Mouse (Mus musculus) spleen, postnatal 10 days (tissue): Measurements from ENCODE around the gene Speer4d.
"Not testable (repeated sequence)": the region's sequence is repeated elsewhere in the genome, so short reads cannot be mapped to it uniquely, and the experiment has no call there.

Experiments
- DNase-seq, 2 experiments: peaks; one replicate each; pipeline ENCODE4 v3.0.0; 2021 to 2022; ENCODE audit warnings: low spot score in 2 of 2

Gene Speer4d

DNA sequence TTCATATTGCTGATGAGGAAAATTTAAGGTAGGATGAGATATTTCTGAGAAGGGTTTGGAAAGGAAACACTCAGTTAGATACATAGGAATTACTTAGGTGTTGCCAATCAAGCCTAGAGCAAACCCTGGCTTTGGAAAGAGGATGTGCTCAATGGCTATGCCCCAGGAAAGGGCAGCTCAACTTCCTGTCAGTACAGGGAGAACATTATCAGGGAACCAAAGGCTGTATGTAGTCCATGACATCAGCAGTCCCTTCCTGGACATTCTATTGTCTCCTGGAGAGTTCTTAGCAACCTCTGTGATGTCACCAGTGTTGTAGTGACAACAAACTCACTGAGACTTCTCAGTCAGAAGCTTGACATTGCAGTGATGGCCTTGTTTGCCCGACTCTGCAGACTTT, at the start of gene Speer4d:
Gene Speer4d (plus strand): TSS at position 301 of the 400 bp plus-strand sequence.
- DNase-seq = not testable (repeated sequence)

- not testable (repeated sequence) for DNase-seq
These were observed 45.1 kb upstream of the Speer4d start for GRCm38 (mm10) chr5:15573735-15574134.

GRCm38 (mm10) chr5:15577033-15577432, 41.8 kb upstream of the Speer4d start, which contains the start of gene Gm21083:
TSS of gene Gm21083 (plus strand) at chr5:15577333.
- DNase-seq = not testable (repeated sequence)

DNA sequence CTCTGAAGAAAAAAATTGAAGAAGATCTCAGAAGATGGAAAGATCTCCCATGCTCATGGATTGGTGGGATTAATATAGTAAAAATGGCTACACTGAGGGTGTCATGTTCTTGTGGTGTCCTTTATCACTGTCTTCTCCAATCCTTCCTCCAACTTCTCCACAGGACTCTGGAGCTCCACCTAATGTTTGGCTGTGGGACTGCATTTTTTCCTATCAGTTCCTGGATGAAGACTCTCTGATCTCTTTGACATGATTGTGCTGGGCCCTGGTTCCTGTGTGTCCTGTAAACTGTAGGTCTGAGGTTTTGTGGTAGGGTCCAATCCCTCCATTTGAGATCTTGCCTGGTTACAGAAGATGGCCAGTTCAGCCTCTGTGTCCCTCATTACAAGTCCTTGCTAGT, 32.5 kb upstream of the Speer4d start:
- DNase-seq = not testable (repeated sequence)

GRCm38 (mm10) chr5:15588291-15588690, 30.6 kb upstream of the Speer4d start:
- DNase-seq = not testable (repeated sequence)

- DNase-seq = not testable (repeated sequence)
These were observed 28.2 kb upstream of the Speer4d start for GRCm38 (mm10) chr5:15590635-15591034.

GRCm38 (mm10) chr5:15591577-15591976, 27.3 kb upstream of the Speer4d start:
- not testable (repeated sequence) for DNase-seq

GRCm38 (mm10) chr5:15598831-15599230, 20.0 kb upstream of the Speer4d start:
- DNase-seq = not testable (repeated sequence)

DNA sequence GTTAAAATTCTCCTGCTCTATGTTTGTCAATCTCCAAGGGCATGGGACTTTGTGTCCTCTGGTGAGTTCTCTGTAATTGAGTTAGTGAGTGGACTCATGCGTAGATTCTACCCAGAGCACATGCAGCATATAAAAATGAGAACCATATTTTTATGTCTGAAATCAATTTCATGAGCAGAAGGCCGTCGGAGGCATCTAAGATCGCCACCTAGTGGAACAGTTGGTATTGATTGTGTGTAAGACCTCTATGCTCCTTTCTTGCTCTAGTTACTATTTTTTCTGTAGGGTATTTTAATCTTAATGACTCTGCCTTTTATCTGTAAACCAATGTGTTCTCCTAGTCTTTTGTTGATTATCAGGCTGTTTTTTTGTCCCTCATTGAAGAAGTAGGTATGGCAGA, 18.5 kb upstream of the Speer4d start:
- not testable (repeated sequence) for DNase-seq

- not testable (repeated sequence) for DNase-seq
These were observed 17.4 kb upstream of the Speer4d start for GRCm38 (mm10) chr5:15601481-15601880.

DNA sequence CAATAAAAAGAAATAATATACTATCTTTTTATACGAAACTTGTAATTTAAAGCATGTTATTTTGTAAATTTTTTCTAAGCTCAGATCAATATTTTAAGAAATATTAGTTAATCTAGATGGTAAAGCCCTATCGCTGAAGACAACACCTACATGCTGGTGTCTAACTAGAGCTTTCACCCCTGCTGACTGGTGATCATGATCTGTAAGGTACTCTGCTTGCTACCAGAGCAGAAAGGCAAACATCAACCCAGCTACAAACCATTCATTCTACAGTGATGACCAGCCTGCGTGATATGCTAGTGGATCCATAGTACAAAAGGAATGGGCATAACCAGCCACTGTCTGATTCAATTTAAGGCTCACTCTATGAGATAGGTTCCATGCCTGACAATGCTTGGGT, 16.9 kb upstream of the Speer4d start:
- DNase-seq = not testable (repeated sequence)

DNA sequence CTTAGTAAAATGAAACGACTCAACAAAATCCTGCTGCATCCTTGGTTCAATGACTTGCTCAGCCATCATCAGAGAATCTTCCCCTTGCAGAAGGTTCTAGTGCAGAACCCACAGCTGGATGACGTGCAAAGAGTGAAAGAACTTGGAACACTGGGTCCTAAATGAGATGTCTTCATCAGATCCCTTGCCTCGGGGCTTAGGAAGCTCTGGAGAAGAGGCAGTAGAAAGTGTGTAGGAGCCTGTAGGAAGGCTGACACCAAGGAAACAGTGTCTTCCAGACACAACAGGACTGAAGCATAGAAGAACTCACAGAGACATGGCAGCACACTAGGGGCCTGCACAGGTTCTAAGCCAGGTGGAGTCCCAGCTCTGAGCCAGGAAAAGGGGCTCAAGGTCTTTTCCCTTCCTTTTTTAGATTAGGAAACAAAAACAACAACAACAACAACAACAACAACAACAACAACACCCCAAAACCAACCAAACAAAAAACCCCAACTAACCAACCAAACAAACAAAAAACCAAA, 16.4 kb upstream of the Speer4d start:
- DNase-seq = not testable (repeated sequence)

DNA sequence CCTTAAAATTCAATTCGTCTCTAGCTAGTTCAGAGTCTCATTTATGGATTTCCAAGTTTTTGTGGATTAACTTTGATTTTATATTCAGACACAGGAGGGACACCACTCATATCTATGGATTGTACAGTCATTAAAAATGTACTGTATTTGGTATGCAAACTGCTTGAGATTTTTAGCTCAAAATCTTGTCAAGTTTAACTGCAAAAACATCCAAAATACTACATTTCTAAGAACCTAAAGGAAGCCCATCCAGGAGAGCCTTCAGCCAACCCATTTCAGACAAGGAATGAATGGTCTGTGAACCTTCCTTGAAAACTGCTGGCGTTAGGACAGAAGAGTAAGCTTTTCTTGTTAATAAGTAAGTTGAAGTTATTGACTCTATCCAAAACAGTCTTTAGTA, 15.9 kb upstream of the Speer4d start:
- DNase-seq = not testable (repeated sequence)

GRCm38 (mm10) chr5:15603585-15603984, 15.3 kb upstream of the Speer4d start:
- DNase-seq = not testable (repeated sequence)

- peak; percentile 8 to 17 for DNase-seq
These were observed 12.2 kb upstream of the Speer4d start for GRCm38 (mm10) chr5:15606677-15607076.

DNA sequence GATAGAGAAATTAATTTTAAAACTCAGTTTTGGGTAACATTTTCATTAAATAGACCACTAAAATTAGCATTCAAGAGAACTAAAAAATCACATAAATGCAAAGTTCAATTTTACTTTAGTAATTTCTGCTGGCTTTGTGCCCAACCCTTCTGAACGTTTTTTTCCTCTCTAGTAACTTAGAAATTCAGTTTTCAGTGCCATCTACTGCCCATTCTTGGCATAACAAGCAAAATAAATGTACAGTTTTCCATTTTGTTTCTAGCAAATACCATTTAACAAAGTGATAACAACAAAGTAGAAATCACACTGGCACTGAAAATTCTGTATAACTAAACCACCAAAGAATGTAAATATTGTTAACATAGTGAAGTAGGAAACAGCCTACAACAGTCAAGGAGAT, 8.2 kb upstream of the Speer4d start:
- DNase-seq = not testable (repeated sequence)

DNA sequence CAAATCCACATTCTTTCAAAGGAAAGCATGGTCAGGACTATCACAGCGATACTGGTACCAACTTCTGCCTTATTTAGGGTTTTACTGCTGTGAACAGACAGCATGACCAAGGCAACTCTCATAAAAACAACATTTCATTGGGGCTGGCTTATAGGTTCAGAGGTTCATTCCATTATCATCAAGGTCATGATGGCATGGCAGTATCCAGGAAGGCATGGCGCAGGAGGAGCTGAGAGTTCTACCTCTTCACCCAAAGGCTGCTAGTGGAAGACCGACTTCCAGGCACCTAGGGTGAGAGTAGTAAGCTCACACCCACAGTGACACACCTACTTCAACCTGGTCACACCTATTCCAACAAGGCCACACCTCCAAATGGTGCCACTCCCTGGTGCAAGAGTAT, 2.7 kb upstream of the Speer4d start:
- not testable (repeated sequence) for DNase-seq

DNA sequence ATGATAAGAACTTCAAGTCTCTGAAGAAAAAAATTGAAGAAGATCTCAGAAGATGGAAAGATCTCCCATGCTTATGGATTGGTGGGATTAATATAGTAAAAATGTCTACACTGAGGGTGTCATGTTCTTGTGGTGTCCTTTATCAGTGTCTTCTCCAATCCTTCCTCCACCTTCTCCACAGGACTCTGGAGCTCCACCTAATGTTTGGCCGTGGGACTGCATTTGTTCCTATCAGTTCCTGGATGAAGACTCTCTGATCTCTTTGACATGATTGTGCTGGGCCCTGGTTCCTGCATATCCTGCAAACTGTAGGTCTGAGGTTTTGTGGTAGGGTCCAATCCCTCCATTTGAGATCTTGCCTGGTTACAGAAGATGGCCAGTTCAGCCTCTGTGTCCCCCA, 9.3 kb downstream of the Speer4d start:
- peak in 1 of 2 experiments; percentile 15 for DNase-seq

DNA sequence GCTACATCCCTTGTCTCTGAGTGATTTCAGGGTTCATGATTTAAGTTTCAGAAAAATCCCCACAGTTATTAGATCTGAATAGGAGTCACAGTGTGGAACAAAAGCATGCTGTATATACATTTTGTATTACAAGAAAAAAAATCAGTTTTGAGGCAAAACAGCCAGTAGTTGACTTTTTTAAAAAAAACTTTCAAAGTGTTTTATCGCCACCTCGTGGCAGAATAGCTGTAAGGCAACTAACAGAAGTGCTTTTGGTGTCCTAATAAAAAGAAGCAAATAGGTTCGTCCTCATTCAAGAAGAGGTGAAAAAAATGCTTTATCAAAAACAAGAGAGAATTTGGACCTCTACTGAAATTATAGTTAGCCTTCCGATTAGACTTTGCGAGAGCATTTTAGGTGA, 11.2 kb downstream of the Speer4d start:
- not testable (repeated sequence) for DNase-seq

DNA sequence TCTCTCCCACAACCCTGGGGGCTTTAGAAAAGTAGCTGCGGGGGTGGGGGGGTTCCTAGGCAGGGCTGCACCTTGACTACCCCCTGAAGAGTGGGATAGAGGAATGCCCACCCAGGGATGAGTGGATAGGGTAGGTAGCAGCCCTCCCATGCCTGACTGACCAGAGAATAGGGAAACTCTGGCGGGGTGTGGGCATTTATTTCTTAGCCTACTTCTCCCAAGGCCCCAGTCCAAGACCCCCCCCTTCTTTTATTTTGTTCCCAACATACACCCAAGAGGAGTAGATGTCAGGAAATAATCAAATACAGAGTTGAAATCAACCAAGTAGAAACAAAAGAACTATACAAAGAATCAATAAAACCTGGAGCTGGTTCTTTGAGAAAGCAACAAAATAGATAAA, 18.8 kb downstream of the Speer4d start:
- not testable (repeated sequence) for DNase-seq

GRCm38 (mm10) chr5:15645707-15646106, 26.8 kb downstream of the Speer4d start:
- not testable (repeated sequence) for DNase-seq

DNA sequence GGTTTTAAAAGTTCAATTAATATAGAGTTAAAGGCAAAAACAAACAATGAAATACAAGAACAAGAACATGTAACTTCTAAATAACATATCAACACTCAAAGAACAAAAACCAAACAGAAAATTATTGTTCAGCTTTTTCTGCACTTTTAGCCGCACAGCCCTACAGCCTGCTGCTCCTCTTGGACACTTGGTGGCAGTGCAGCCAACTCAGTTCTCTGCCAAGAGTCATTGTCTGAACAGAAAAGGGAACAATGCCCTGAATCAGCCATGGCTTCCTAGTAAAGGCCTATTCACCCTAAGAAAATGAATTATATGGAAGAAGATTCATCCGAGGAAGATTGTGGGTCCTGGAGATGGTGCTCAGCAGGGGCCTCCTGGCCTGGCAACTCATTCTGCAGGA, 33.5 kb downstream of the Speer4d start:
- not testable (repeated sequence) for DNase-seq

- not testable (repeated sequence) for DNase-seq
These were observed 38.1 kb downstream of the Speer4d start, which contains the start of gene 4930572O03Rik for GRCm38 (mm10) chr5:15656959-15657358. TSS of gene 4930572O03Rik (minus strand) at chr5:15657059.

DNA sequence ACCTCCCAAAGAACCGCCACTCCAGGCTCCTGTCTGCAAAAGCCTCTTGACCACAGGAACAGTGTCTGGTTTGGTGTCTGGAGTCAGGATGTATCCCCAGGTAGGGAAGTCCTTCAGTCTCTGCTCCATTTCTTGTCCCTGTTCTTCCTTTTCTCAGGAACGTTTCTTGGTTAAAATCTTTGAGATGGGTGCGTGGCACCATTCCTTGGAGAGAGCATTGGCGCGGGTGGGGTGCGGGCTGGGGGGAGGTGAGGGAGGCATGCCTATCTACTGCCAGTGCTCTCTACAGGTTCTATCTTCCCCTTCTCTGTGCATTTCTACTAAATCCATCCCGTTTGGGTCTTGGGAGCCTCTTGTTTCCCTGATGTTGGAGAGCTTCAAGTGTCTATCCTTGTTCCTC, 45.0 kb downstream of the Speer4d start:
- not testable (repeated sequence) for DNase-seq
